Mouse (Mus musculus) megakaryocyte, embryonic 14.5 days (primary cell): ENCODE measurements around the gene Dgkg.

ENCODE experiments used
- FLI1 ChIP-seq: IDR thresholded peaks from 2 replicates; pipeline ENCODE4 v1.6.1; 2012; ENCODE audit warnings: low read length, inconsistent platforms, mixed read lengths
- GATA1 ChIP-seq: IDR thresholded peaks from 3 replicates; pipeline ENCODE4 v1.6.1; 2012; ENCODE audit warnings: mixed read lengths, low read length, inconsistent platforms, borderline replicate concordance

DNA sequence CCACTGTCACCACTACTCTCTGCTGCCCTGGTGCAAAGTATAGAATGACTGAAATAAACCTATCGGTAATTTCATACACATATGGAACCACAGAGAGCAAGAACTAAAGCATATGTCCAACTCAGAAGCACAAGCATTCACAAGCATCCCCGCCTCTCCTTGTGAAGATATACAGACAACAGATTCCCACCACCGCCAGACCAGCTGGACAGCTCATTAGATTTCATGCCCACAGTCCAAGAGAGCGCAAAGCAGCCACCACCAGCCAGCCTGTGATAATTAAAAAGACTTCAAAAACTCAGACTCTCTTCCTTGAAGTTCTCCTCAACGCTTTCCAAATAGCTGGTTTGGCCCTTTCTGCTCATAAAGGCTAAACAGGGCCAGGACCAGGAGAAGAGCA, 234.8 kb downstream of the Dgkg start:
- no peak for TF ChIP-seq GATA1
- no peak for TF ChIP-seq FLI1
